Mouse (Mus musculus) heart, embryonic 16.5 days (tissue): ENCODE results near the gene Tctex1d1. TPM values are rescaled to one million over a fixed set of nuclear protein-coding genes. Genes with fewer than 3 reads are reported as not detected.
A peak's percentile ranks its signal among the peaks of the same experiment; 100 is the strongest.

Experiments
- ATAC-seq: fragments of 200-750 bp; cut with Nextera tagmentation; replicated peaks from 2 replicates; pipeline ENCODE4 v1.8.0; 2017; ENCODE audit warnings: moderate number of reproducible peaks; ENCODE audit not compliant: insufficient read depth, low FRiP score; ENCODE audit errors: extremely low read depth
- H3K27ac ChIP-seq: fragments of 300-500 bp; sonication (generic); 2 replicates; pipeline ENCODE4 v1.5.1; 2014; ENCODE audit warnings: mild to moderate bottlenecking, low read length, control low read depth, moderate library complexity
- H3K27me3 ChIP-seq: fragments of 300-500 bp; sonication (generic); 2 replicates; pipeline ENCODE4 v1.6.1; 2014; ENCODE audit warnings: low read length, mixed read lengths; ENCODE audit not compliant: control insufficient read depth, insufficient read depth
- H3K36me3 ChIP-seq: fragments of 300-500 bp; sonication (generic); 2 replicates; pipeline ENCODE4 v1.6.1; 2014; ENCODE audit not compliant: control insufficient read depth, insufficient read depth
- H3K4me1 ChIP-seq: fragments of 300-500 bp; sonication (generic); 2 replicates; pipeline ENCODE4 v1.6.1; 2014; ENCODE audit warnings: low read length, mixed read lengths; ENCODE audit not compliant: control insufficient read depth, insufficient read depth
- H3K4me2 ChIP-seq: fragments of 300-500 bp; sonication (generic); 2 replicates; pipeline ENCODE4 v1.6.1; 2014; ENCODE audit warnings: low read depth, mild to moderate bottlenecking, control low read depth, low read length
- H3K4me3 ChIP-seq: fragments of 300-500 bp; sonication (generic); 2 replicates; pipeline ENCODE4 v1.5.1; 2014; ENCODE audit warnings: mild to moderate bottlenecking, control low read depth, low read length
- H3K9ac ChIP-seq: fragments of 300-500 bp; sonication (generic); 2 replicates; pipeline ENCODE4 v1.6.1; 2014; ENCODE audit warnings: low read length, control low read depth
- H3K9me3 ChIP-seq: fragments of 300-500 bp; sonication (generic); replicated peaks from 2 replicates; pipeline ENCODE4 v1.6.1; 2016; ENCODE audit warnings: low read length; ENCODE audit not compliant: control insufficient read depth
- WGBS: fragments of 180-500 bp; shearing (Covaris S2); extraction: QIAGEN DNeasy Blood & Tissue Kit; methylation state at CpG from one replicate; pipeline ENCODE4 v1.1.7; 2014; 5-methylcytosine and 5-hydroxymethylcytosine counted together
- polyA plus RNA-seq: library from polyadenylated mRNA; unstranded; fragments of >200 nt; fragmentation: Nextera tagmentation; extraction: Ambion mirVana; gene quantifications from 2 replicates; pipeline ENCODE4 v1.2.1, GENCODE M21; 2015

Gene Tctex1d1
- 0.62 and 0.72 TPM in 2 replicates for polyA plus RNA-seq

- Histone ChIP-seq H3K27ac (no peak within 1 kb of the TSS), H3K36me3 (no peaks in the 10 kb centered on the region), H3K27me3 (peaks cover 12% of the 10 kb centered on the region), H3K4me1 (peaks cover 4% of the 10 kb centered on the region), H3K9me3 (peaks cover 4% of the 10 kb centered on the region), H3K4me3 (peak within 1 kb of the TSS; percentile 47), H3K9ac (peak within 1 kb of the TSS; percentile 16; the same call in 1 of the 2 replicates), H3K4me2 (peak within 1 kb of the TSS; percentile 61)
- 0 out of 2 replicates have a peak, but pooled peaks have one; percentile 28 for ATAC-seq
- under 1% methylated on average over 13 of the region's 13 CpGs for WGBS
These were observed at the start of gene Tctex1d1 for GRCm38 (mm10) chr4:102978440-102978839. Gene Tctex1d1, plus strand, starts transcription at chr4:102978606.

- no peaks in the 10 kb centered on the region for H3K27me3 ChIP-seq
These were observed 48.9 kb upstream of the Tctex1d1 start for GRCm38 (mm10) chr4:102929491-102929890.

GRCm38 (mm10) chr4:102930679-102931078 is 47.7 kb upstream of the Tctex1d1 start:
- H3K4me3 ChIP-seq, result no peak overlapping the region
- no peaks in the 10 kb centered on the region for H3K4me1 ChIP-seq
- no peak overlapping the region for H3K27ac ChIP-seq
- WGBS, result 72% methylated on average over 7 of the region's 7 CpGs
- H3K27me3 ChIP-seq, result no peaks in the 10 kb centered on the region
- H3K9ac ChIP-seq, result no peak overlapping the region
- H3K36me3 ChIP-seq, result no peaks in the 10 kb centered on the region
- ATAC-seq, result no peak
- H3K4me2 ChIP-seq, result no peak overlapping the region
- no peaks in the 10 kb centered on the region for H3K9me3 ChIP-seq

More at GRCm38 (mm10) chr4:102929491-102929890, 48.9 kb upstream of the Tctex1d1 start:
- Histone ChIP-seq H3K36me3 (no peaks in the 10 kb centered on the region), H3K9ac (no peak overlapping the region), H3K27ac (no peak overlapping the region), H3K4me3 (no peak overlapping the region), H3K4me1 (no peaks in the 10 kb centered on the region), H3K4me2 (no peak overlapping the region), H3K9me3 (no peaks in the 10 kb centered on the region)
- ATAC-seq, result no peak
- WGBS, result 21% methylated on average over 3 of the region's 4 CpGs

GRCm38 (mm10) chr4:102940266-102940665 is 38.1 kb upstream of the Tctex1d1 start:
- Histone ChIP-seq H3K36me3 (no peaks in the 10 kb centered on the region), H3K4me3 (no peak overlapping the region), H3K4me1 (no peaks in the 10 kb centered on the region), H3K9me3 (no peaks in the 10 kb centered on the region), H3K27me3 (no peaks in the 10 kb centered on the region), H3K9ac (no peak overlapping the region), H3K4me2 (no peak overlapping the region), H3K27ac (no peak overlapping the region)
- WGBS, result 74% methylated on average over 3 of the region's 3 CpGs
- no peak for ATAC-seq

- Histone ChIP-seq H3K27ac (no peak overlapping the region), H3K4me3 (no peak overlapping the region), H3K27me3 (no peaks in the 10 kb centered on the region), H3K9me3 (no peaks in the 10 kb centered on the region), H3K4me1 (no peaks in the 10 kb centered on the region), H3K36me3 (no peaks in the 10 kb centered on the region), H3K4me2 (no peak overlapping the region), H3K9ac (no peak overlapping the region)
- no peak for ATAC-seq
- WGBS, result 72% methylated on average over 4 of the region's 4 CpGs
These were observed 37.7 kb upstream of the Tctex1d1 start for GRCm38 (mm10) chr4:102940738-102941137.

- H3K9me3 ChIP-seq, result no peaks in the 10 kb centered on the region
- H3K27ac ChIP-seq, result no peak overlapping the region
- no peak overlapping the region for H3K9ac ChIP-seq
- no peaks in the 10 kb centered on the region for H3K4me1 ChIP-seq
- no peaks in the 10 kb centered on the region for H3K36me3 ChIP-seq
- WGBS, result 56% methylated on average over 6 of the region's 6 CpGs
- no peak overlapping the region for H3K4me3 ChIP-seq
- ATAC-seq, result no peak
- no peaks in the 10 kb centered on the region for H3K27me3 ChIP-seq
- no peak overlapping the region for H3K4me2 ChIP-seq
These were observed 34.1 kb upstream of the Tctex1d1 start for GRCm38 (mm10) chr4:102944325-102944724.

- Histone ChIP-seq H3K4me3 (no peak overlapping the region), H3K9ac (no peak overlapping the region), H3K4me2 (no peak overlapping the region), H3K36me3 (no peaks in the 10 kb centered on the region), H3K27me3 (no peaks in the 10 kb centered on the region), H3K4me1 (peaks cover 4% of the 10 kb centered on the region), H3K9me3 (no peaks in the 10 kb centered on the region), H3K27ac (no peak overlapping the region)
- 49% methylated on average over 2 of the region's 2 CpGs for WGBS
- no peak for ATAC-seq
These were observed 25.9 kb upstream of the Tctex1d1 start for GRCm38 (mm10) chr4:102952476-102952875.

DNA sequence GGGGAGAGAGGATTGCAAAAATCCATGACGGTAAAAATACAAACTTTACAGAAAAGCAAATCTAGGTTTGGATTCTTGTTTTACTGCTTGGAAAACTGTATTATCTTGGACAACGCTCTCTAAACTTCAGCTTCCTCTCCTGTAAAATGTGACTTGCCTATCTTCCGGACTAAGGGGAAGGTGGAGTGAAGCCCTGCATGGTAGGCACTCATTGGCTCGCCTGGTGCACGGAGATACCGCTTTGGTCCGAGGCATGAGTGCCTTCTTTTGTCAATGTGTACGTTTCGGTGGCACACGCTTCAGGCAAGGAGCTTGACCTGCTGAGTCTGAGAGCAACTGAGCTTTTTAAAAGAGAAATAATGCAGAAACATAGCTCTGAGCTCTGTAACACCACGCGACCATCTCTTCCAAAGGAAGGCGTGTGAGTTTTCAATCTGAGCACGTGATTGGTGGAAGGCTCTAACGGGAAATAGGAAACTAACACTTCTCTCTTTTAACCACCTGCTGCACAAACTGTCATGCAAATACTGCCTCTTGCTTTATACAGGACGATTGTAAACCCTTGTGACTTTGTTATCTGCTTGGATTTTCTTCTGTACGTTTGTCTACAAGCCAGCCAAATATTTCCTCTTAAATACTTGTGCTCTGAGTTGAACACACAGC is 23.0 kb upstream of the Tctex1d1 start:
- no peaks in the 10 kb centered on the region for H3K9me3 ChIP-seq
- H3K4me3 ChIP-seq, result peak overlapping the region; percentile 9; the same call in 1 of the 2 replicates
- H3K4me2 ChIP-seq, result peak overlapping the region; percentile 43
- H3K4me1 ChIP-seq, result peaks cover 4% of the 10 kb centered on the region
- no peaks in the 10 kb centered on the region for H3K36me3 ChIP-seq
- H3K9ac ChIP-seq, result no peak overlapping the region
- no peak for ATAC-seq
- H3K27ac ChIP-seq, result no peak overlapping the region
- no peaks in the 10 kb centered on the region for H3K27me3 ChIP-seq
- 56% methylated on average over 17 of the region's 17 CpGs for WGBS

GRCm38 (mm10) chr4:102959409-102959808 is 19.0 kb upstream of the Tctex1d1 start:
- Histone ChIP-seq H3K9ac (no peak overlapping the region), H3K4me3 (no peak overlapping the region), H3K9me3 (no peaks in the 10 kb centered on the region), H3K27ac (no peak overlapping the region), H3K4me1 (peaks cover 4% of the 10 kb centered on the region), H3K36me3 (no peaks in the 10 kb centered on the region), H3K4me2 (no peak overlapping the region), H3K27me3 (no peaks in the 10 kb centered on the region)
- no peak for ATAC-seq
- WGBS, result 85% methylated on average over 5 of the region's 5 CpGs
